Mouse (Mus musculus): ENCODE measurements around the gene Gla. TPM values are rescaled to one million over a fixed set of nuclear protein-coding genes. Genes with fewer than 3 reads are reported as not detected.
"Not testable (repeated sequence)": the region's sequence is repeated elsewhere in the genome, so short reads cannot be mapped to it uniquely, and the experiment has no call there.

The Gla gene
- polyA plus RNA-seq, 1 experiment from 2014 or later, result 4.5 TPM

DNA sequence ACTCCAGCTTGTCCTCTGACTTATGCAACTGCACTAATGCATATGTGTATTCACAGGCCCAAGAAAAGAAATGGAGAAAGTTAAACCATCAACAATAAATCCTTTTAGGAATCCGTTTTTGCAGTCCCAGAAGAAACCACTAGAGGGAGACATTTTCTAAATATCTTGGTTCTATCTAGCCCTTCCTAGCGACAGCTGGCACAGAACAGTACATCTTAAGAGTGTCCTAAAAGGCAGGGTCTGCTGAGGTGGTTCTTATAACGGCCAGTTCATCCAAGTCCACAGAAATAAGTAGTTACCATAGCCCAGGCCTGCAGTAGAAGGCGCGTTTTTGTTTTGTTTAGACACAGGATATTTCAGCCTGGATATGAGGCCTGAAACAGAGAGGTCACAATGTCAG lies 50.0 kb downstream of the Gla start:
- Histone ChIP-seq H3K27me3 (no peaks in the 10 kb centered on the region; the same call in 1 of the 2 replicates), H3K36me3 (no peaks in the 10 kb centered on the region), H3K4me2 (no peak overlapping the region), H3K4me3 (no peak overlapping the region), H3K9ac (no peak overlapping the region), H3K9me3 (no peaks in the 10 kb centered on the region), H3K27ac (no peak overlapping the region), H3K4me1 (no peaks in the 10 kb centered on the region)
- no peak for ATAC-seq (ENCODE audit: insufficient number of reproducible peaks, insufficient read depth, low FRiP score, low TSS enrichment, low read depth)
- WGBS, result 21% methylated on average over 5 of the region's 5 CpGs

DNA sequence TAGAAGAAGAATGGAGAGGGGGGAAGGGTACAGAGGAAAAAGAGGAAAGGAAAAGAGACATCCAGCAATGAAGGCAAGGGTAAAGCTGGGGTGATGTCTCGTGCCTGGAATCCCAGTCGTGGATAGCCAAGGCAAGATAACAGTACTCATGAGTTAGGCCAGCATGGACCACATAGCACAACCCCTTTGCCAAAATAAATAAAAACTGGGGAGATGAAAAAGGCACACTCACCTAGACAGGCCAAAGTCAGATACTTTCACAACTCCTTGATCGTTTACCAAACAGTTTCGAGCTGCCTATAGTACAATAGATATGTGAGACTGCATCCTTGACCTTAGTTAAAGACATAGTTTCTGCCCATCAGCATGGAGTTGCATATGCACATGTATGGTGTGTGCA lies 53.6 kb downstream of the Gla start:
- Histone ChIP-seq H3K4me2 (no peak overlapping the region), H3K27ac (no peak overlapping the region), H3K9me3 (no peaks in the 10 kb centered on the region), H3K27me3 (no peaks in the 10 kb centered on the region), H3K4me3 (no peak overlapping the region), H3K9ac (no peak overlapping the region), H3K4me1 (no peaks in the 10 kb centered on the region), H3K36me3 (no peaks in the 10 kb centered on the region)
- WGBS, result 81% methylated on average over 4 of the region's 4 CpGs
- no peak for ATAC-seq (ENCODE audit: insufficient number of reproducible peaks, insufficient read depth, low FRiP score, low TSS enrichment, low read depth)

DNA sequence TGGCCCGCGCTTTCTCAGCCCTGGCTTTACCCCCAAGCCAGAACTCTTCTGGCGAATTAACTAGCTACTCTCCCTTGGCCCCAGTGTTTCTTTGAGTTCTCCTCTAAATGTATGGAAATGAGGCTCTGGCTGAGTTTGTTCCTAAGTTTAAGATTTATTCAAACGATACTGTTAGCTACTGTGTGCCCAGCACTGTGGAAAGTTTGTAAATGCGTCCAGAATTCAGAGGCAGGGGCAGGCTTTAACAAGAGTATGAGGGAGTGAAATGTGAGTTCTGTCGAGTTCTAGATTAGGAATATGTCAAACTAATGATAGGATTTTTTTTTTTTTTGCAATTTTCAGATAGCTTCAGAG lies 59.0 kb downstream of the Gla start:
- H3K27me3 ChIP-seq, result no peaks in the 10 kb centered on the region
- peak overlapping the region; percentile 71 for H3K9ac ChIP-seq
- ATAC-seq (ENCODE audit: insufficient number of reproducible peaks, insufficient read depth, low FRiP score, low TSS enrichment, low read depth), result no peak
- H3K4me2 ChIP-seq, result peak overlapping the region; percentile 53
- H3K4me3 ChIP-seq, result peak overlapping the region; percentile 54
- H3K9me3 ChIP-seq, result no peaks in the 10 kb centered on the region
- peak overlapping the region; percentile 87 for H3K27ac ChIP-seq
- WGBS, result 23% methylated on average over 6 of the region's 6 CpGs
- no peaks in the 10 kb centered on the region for H3K4me1 ChIP-seq
- H3K36me3 ChIP-seq, result no peaks in the 10 kb centered on the region

GRCm38 (mm10) chrX:134541145-134541954 lies 59.6 kb downstream of the Gla start, which contains the start of gene Timm8a1:
Gene Timm8a1 (minus strand): TSS chrX:134541865.
- H3K27ac ChIP-seq, result peak within 1 kb of the TSS; percentile 87
- H3K27me3 ChIP-seq, result no peaks in the 10 kb centered on the region
- 24% methylated on average over 50 of the region's 61 CpGs for WGBS
- H3K4me3 ChIP-seq, result peak within 1 kb of the TSS; percentile 54
- H3K36me3 ChIP-seq, result no peaks in the 10 kb centered on the region
- ATAC-seq (ENCODE audit: insufficient number of reproducible peaks, insufficient read depth, low FRiP score, low TSS enrichment, low read depth), result peak; percentile 79
- no peaks in the 10 kb centered on the region for H3K4me1 ChIP-seq
- peak within 1 kb of the TSS; percentile 59 for H3K4me2 ChIP-seq
- H3K9me3 ChIP-seq, result no peaks in the 10 kb centered on the region
- peak within 1 kb of the TSS; percentile 71 for H3K9ac ChIP-seq

- H3K4me1 ChIP-seq, result no peaks in the 10 kb centered on the region
- no peaks in the 10 kb centered on the region for H3K27me3 ChIP-seq
- H3K4me2 ChIP-seq, result peak overlapping the region; percentile 59
- peak overlapping the region; percentile 54 for H3K4me3 ChIP-seq
- H3K27ac ChIP-seq, result no peak overlapping the region
- WGBS, result 33% methylated on average over 12 of the region's 12 CpGs
- H3K36me3 ChIP-seq, result no peaks in the 10 kb centered on the region
- H3K9me3 ChIP-seq, result no peaks in the 10 kb centered on the region
- no peak for ATAC-seq (ENCODE audit: insufficient number of reproducible peaks, insufficient read depth, low FRiP score, low TSS enrichment, low read depth)
- H3K9ac ChIP-seq, result peak overlapping the region; percentile 71
Measured at GRCm38 (mm10) chrX:134540414-134541135, 60.4 kb downstream of the Gla start.

- H3K4me1 ChIP-seq; H3K9ac ChIP-seq; H3K4me2 ChIP-seq; H3K9me3 ChIP-seq; H3K4me3 ChIP-seq; ATAC-seq (ENCODE audit: insufficient number of reproducible peaks, insufficient read depth, low FRiP score, low TSS enrichment, low read depth); H3K27ac ChIP-seq; H3K27me3 ChIP-seq; H3K36me3 ChIP-seq: not testable (repeated sequence)
- 88% methylated on average over 10 of the region's 10 CpGs for WGBS
Measured at GRCm38 (mm10) chrX:134539795-134540194, 61.1 kb downstream of the Gla start.

Other genes with a start within 250 kb of the Gla start
- 4.1 and 5.4 TPM in 2 replicates for gene Drp2, start 196.6 kb downstream of the Gla start, polyA plus RNA-seq (2015; fragmentation: Nextera tagmentation; extraction: Ambion mirVana)
- 0.15 and 0.24 TPM in 2 replicates for gene Taf7l, start 124.6 kb downstream of the Gla start, polyA plus RNA-seq (2015; fragmentation: Nextera tagmentation; extraction: Ambion mirVana)
- gene Timm8a1, start 59.3 kb downstream of the Gla start, polyA plus RNA-seq (2015; fragmentation: Nextera tagmentation; extraction: Ambion mirVana), result 66.8 and 78.8 TPM in 2 replicates
- gene Btk, start 17.6 kb downstream of the Gla start, polyA plus RNA-seq (2015; fragmentation: Nextera tagmentation; extraction: Ambion mirVana), result 1.4 and 1.5 TPM in 2 replicates
- 430 and 455 TPM in 2 replicates for gene Rpl36a, start 15.5 kb downstream of the Gla start, polyA plus RNA-seq (2015; fragmentation: Nextera tagmentation; extraction: Ambion mirVana)
- gene Hnrnph2, start 54 bp upstream of the Gla start, polyA plus RNA-seq (2015; fragmentation: Nextera tagmentation; extraction: Ambion mirVana), result 151 and 169 TPM in 2 replicates
- gene Armcx4, start 85.4 kb upstream of the Gla start, polyA plus RNA-seq (2015; fragmentation: Nextera tagmentation; extraction: Ambion mirVana), result 6.2 and 6.6 TPM in 2 replicates
- 63.3 and 68.0 TPM in 2 replicates for gene Armcx1, start 116.8 kb upstream of the Gla start, polyA plus RNA-seq (2015; fragmentation: Nextera tagmentation; extraction: Ambion mirVana)
- 34.5 and 36.6 TPM in 2 replicates for gene Armcx6, start 150.3 kb upstream of the Gla start, polyA plus RNA-seq (2015; fragmentation: Nextera tagmentation; extraction: Ambion mirVana)
- 62.5 and 65.7 TPM in 2 replicates for gene Armcx3, start 155.5 kb upstream of the Gla start, polyA plus RNA-seq (2015; fragmentation: Nextera tagmentation; extraction: Ambion mirVana)
- gene Armcx2, start 208.1 kb upstream of the Gla start, polyA plus RNA-seq (2015; fragmentation: Nextera tagmentation; extraction: Ambion mirVana), result 86.4 and 88.3 TPM in 2 replicates

Measured in embryonic facial prominence, embryonic 13.5 days (tissue).